Mouse (Mus musculus): Measurements from ENCODE around the gene Dscaml1. TPM values are rescaled to one million over a fixed set of nuclear protein-coding genes. Genes with fewer than 3 reads are reported as not detected.

Gene Dscaml1
- polyA plus RNA-seq, 1 experiment: not detected

DNA sequence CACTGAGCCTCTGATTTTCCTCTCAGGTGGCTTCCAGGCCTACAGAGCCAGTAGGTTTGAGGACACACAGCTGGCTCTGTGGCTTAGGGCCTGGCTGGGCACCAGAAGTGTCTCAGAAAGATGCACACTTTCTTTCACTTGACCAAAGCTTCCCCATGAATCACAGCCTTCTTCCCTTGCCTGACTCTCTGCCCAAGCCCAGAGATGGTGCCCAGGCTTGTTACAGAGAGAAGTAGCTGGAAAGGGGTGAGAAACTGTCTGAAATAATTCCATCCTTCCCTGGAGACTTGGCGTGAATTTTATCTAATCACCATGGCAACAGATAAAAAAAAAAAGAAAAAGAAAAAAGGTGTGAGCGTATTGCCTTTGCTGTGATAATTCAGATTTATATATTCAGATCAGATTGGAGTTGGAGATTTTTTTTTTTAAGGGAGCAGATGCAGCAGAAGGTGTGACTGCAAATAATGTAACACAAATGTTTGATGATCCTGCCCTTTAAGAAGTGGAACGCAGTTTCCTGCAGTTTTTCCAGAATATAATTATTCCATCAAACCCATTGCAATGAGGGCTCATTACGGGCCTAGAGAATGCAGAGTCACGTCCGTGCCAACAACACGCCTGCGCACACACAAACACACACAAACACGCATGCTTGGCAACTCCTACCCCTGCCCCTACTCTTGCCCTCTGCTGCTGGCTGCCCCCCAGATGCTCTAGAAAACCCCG is 44.5 kb downstream of the Dscaml1 start:
- TF ChIP-seq CTCF (IDR thresholded peaks at IDR 0.05; ENCODE audit: borderline replicate concordance, insufficient read depth, low read length): no peak
- no peak for TF ChIP-seq POLR2A (IDR thresholded peaks at IDR 0.05; ENCODE audit: low read depth, low read length)
- H3K27ac ChIP-seq (ENCODE audit: insufficient read depth, low read length): no peak overlapping the region
- no peaks in the 10 kb centered on the region for H3K4me1 ChIP-seq (ENCODE audit: control insufficient read depth, insufficient read depth, low read length)
- no peak overlapping the region for H3K4me3 ChIP-seq (ENCODE audit: insufficient read depth, low read length)

DNA sequence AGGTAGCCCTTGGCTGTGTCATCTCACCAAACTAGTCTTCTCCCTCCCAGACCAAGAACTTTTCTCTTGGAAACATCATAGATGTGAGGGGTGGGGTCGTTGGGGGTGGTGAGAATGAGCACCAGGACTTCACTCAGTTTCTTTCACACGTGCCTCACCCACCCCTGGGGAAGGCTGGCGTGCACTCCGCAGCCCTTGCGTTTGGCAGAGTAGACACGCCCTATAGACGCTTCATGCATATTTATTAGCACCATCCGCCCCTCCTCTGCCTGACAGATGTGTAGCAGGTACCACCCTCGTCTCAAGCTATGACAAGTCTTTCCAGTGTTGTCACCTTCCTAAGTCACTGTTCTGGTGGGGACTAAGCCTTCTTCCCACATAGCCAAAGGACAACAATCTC is 45.3 kb downstream of the Dscaml1 start:
- Histone ChIP-seq H3K4me3 (ENCODE audit: insufficient read depth, low read length) (no peak overlapping the region), H3K4me1 (ENCODE audit: control insufficient read depth, insufficient read depth, low read length) (no peaks in the 10 kb centered on the region), H3K27ac (ENCODE audit: insufficient read depth, low read length) (no peak overlapping the region)
- TF ChIP-seq POLR2A (IDR thresholded peaks at IDR 0.05; ENCODE audit: low read depth, low read length): no peak
- TF ChIP-seq CTCF (IDR thresholded peaks at IDR 0.05; ENCODE audit: borderline replicate concordance, insufficient read depth, low read length): no peak

- no peaks in the 10 kb centered on the region for H3K4me1 ChIP-seq (ENCODE audit: control insufficient read depth, insufficient read depth, low read length)
- TF ChIP-seq POLR2A (IDR thresholded peaks at IDR 0.05; ENCODE audit: low read depth, low read length) (no peak), CTCF (IDR thresholded peaks at IDR 0.05; ENCODE audit: borderline replicate concordance, insufficient read depth, low read length) (no peak)
- H3K27ac ChIP-seq (ENCODE audit: insufficient read depth, low read length): no peak overlapping the region
- H3K4me3 ChIP-seq (ENCODE audit: insufficient read depth, low read length): no peak overlapping the region
Observed at GRCm38 (mm10) chr9:45474874-45475273, 48.4 kb downstream of the Dscaml1 start.

DNA sequence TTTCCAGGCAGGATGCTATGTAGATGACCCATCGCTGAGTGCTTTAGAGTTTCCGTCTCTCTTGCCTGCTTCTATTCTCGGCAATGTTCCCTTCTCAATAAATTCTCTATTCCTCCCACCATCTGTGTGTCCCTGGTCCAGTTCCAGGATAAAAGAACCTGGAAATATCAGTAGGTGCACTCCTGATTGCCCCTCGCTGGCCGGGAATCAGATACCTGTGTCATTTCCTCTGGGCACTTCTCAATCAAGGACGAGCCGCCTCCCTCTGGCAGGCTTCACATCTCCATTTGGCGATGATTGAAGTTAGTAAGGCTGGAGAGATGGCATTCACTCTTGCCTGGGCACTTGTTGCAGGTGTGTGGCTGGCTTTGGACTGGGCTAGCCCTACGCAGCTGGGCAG is 54.5 kb downstream of the Dscaml1 start:
- no peak overlapping the region for H3K4me3 ChIP-seq (ENCODE audit: insufficient read depth, low read length)
- H3K27ac ChIP-seq (ENCODE audit: insufficient read depth, low read length): no peak overlapping the region
- no peaks in the 10 kb centered on the region for H3K4me1 ChIP-seq (ENCODE audit: control insufficient read depth, insufficient read depth, low read length)
- no peak for TF ChIP-seq POLR2A (IDR thresholded peaks at IDR 0.05; ENCODE audit: low read depth, low read length)
- TF ChIP-seq CTCF (IDR thresholded peaks at IDR 0.05; ENCODE audit: borderline replicate concordance, insufficient read depth, low read length): no peak

DNA sequence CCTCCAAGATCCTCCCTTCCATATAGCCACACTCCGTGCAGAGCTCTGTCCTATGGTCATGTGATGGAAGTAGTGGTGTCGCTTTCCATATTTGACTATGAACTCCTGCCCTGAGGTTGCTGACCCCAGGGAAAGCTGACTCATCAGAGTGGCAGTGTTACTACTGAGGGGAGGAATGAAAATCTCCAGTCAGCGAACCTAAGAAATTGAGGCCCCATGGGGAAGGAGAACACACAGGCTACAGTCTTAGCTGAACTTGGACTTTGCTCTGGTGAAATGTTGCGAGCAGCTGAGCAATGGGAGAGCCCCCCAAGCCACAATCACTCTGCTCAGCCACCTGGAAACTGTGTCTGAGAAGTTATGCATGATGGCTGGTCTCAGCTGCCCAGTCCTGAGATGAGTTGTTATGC is 60.2 kb downstream of the Dscaml1 start:
- H3K4me3 ChIP-seq (ENCODE audit: insufficient read depth, low read length): no peak overlapping the region
- TF ChIP-seq POLR2A (IDR thresholded peaks at IDR 0.05; ENCODE audit: low read depth, low read length) (no peak), CTCF (IDR thresholded peaks at IDR 0.05; ENCODE audit: borderline replicate concordance, insufficient read depth, low read length) (no peak)

GRCm38 (mm10) chr9:45487179-45487801 is 60.9 kb downstream of the Dscaml1 start:
- H3K27ac ChIP-seq (ENCODE audit: insufficient read depth, low read length): no peak overlapping the region
- no peak overlapping the region for H3K4me3 ChIP-seq (ENCODE audit: insufficient read depth, low read length)
- no peaks in the 10 kb centered on the region for H3K4me1 ChIP-seq (ENCODE audit: control insufficient read depth, insufficient read depth, low read length)
- TF ChIP-seq POLR2A (IDR thresholded peaks at IDR 0.05; ENCODE audit: low read depth, low read length) (no peak), CTCF (IDR thresholded peaks at IDR 0.05; ENCODE audit: borderline replicate concordance, insufficient read depth, low read length) (no peak)

More for the DNA sequence above, 60.2 kb downstream of the Dscaml1 start:
- Histone ChIP-seq H3K4me1 (ENCODE audit: control insufficient read depth, insufficient read depth, low read length) (no peaks in the 10 kb centered on the region), H3K27ac (ENCODE audit: insufficient read depth, low read length) (no peak overlapping the region)

- Histone ChIP-seq H3K4me3 (ENCODE audit: insufficient read depth, low read length) (no peak overlapping the region), H3K27ac (ENCODE audit: insufficient read depth, low read length) (no peak overlapping the region), H3K4me1 (ENCODE audit: control insufficient read depth, insufficient read depth, low read length) (no peaks in the 10 kb centered on the region)
- no peak for TF ChIP-seq POLR2A (IDR thresholded peaks at IDR 0.05; ENCODE audit: low read depth, low read length)
- no peak for TF ChIP-seq CTCF (IDR thresholded peaks at IDR 0.05; ENCODE audit: borderline replicate concordance, insufficient read depth, low read length)
Observed at GRCm38 (mm10) chr9:45490899-45491298, 64.5 kb downstream of the Dscaml1 start.

DNA sequence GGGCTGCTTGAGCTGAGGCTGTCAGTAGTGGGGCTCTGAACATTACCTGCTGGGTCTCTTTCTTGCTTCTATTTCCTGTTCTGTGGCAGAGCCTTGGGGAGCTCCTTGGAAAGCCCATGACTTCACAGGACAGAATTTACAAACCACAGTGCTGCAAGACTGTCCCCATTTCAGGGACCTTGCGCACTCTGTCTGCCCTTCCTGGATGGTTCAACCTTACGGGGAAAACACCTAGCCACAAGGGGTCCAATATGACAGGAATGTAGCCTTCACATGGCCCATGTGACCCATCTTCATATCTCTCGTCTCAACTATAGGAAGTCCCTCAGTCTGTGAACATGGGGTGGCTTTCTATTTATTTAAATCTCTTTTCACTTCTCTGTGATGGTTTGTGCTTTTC is 68.5 kb downstream of the Dscaml1 start:
- Histone ChIP-seq H3K4me1 (ENCODE audit: control insufficient read depth, insufficient read depth, low read length) (no peaks in the 10 kb centered on the region), H3K4me3 (ENCODE audit: insufficient read depth, low read length) (no peak overlapping the region), H3K27ac (ENCODE audit: insufficient read depth, low read length) (no peak overlapping the region)
- no peak for TF ChIP-seq CTCF (IDR thresholded peaks at IDR 0.05; ENCODE audit: borderline replicate concordance, insufficient read depth, low read length)
- no peak for TF ChIP-seq POLR2A (IDR thresholded peaks at IDR 0.05; ENCODE audit: low read depth, low read length)

GRCm38 (mm10) chr9:45496340-45496739 is 69.9 kb downstream of the Dscaml1 start:
- H3K4me3 ChIP-seq (ENCODE audit: insufficient read depth, low read length): no peak overlapping the region
- TF ChIP-seq POLR2A (IDR thresholded peaks at IDR 0.05; ENCODE audit: low read depth, low read length) (no peak), CTCF (IDR thresholded peaks at IDR 0.05; ENCODE audit: borderline replicate concordance, insufficient read depth, low read length) (no peak)
- H3K4me1 ChIP-seq (ENCODE audit: control insufficient read depth, insufficient read depth, low read length): no peaks in the 10 kb centered on the region
- no peak overlapping the region for H3K27ac ChIP-seq (ENCODE audit: insufficient read depth, low read length)

GRCm38 (mm10) chr9:45496944-45497343 is 70.5 kb downstream of the Dscaml1 start:
- H3K4me1 ChIP-seq (ENCODE audit: control insufficient read depth, insufficient read depth, low read length): no peaks in the 10 kb centered on the region
- TF ChIP-seq CTCF (IDR thresholded peaks at IDR 0.05; ENCODE audit: borderline replicate concordance, insufficient read depth, low read length) (no peak), POLR2A (IDR thresholded peaks at IDR 0.05; ENCODE audit: low read depth, low read length) (no peak)
- no peak overlapping the region for H3K4me3 ChIP-seq (ENCODE audit: insufficient read depth, low read length)
- no peak overlapping the region for H3K27ac ChIP-seq (ENCODE audit: insufficient read depth, low read length)
